8 mouse cellular contexts compared by ENCODE assay signal in genomic region chr10:61976987-61977386, GRCm38 (mm10). TPM values are rescaled to one million over a fixed set of nuclear protein-coding genes. Genes with fewer than 3 reads are reported as not detected.
DNase-seq lines count a peak whose midpoint lies in the region; ATAC-seq and TF ChIP-seq lines count a peak whose summit lies in the region.

No protein-coding gene starts in this region.

- peak overlapping the region; percentile 92 for H3K4me2 ChIP-seq in embryonic facial prominence, embryonic 12.5 days (replicated peaks)

- peak overlapping the region; percentile 47 for H3K4me3 ChIP-seq in embryonic facial prominence, embryonic 12.5 days
- peak overlapping the region; percentile 15; the same call in 1 of the 2 replicates for H3K4me3 ChIP-seq in liver, adult 2 months (ENCODE audit: insufficient read depth, low read depth, low read length)
- H3K4me3 ChIP-seq in small intestine, adult 2 months (ENCODE audit: low read depth, low read length): peak overlapping the region; percentile 24; the same call in 1 of the 2 replicates

- no peaks in the 10 kb centered on the region for H3K79me2 ChIP-seq in liver, adult 2 months (ENCODE audit: control insufficient read depth, insufficient read depth, low read length)

- TF ChIP-seq CTCF in liver, adult 2 months (IDR thresholded peaks at IDR 0.05; ENCODE audit: low read depth, low read length): no peak
- no peak for TF ChIP-seq CTCF in small intestine, adult 2 months (IDR thresholded peaks at IDR 0.05; ENCODE audit: extremely low read depth, insufficient read length, insufficient replicate concordance, low read depth, low read length)

- no peaks in the 10 kb centered on the region for H3K9me3 ChIP-seq in embryonic facial prominence, embryonic 12.5 days

- H3K9ac ChIP-seq in embryonic facial prominence, embryonic 12.5 days: no peak overlapping the region
- no peak overlapping the region for H3K9ac ChIP-seq in liver, adult 2 months (ENCODE audit: low read depth, low read length)

- intact Hi-C loops in gastrocnemius, postnatal 14 days (cut with DNase I; ENCODE audit: low total_unique reads): loop anchor here (5.0 kb wide), 1 partner anchor 100 kb away; no protein-coding TSS in a partner anchor

- no peak for ATAC-seq in embryonic facial prominence, embryonic 12.5 days (ENCODE audit: insufficient number of reproducible peaks, insufficient read depth, low FRiP score, low TSS enrichment)

- no peak for TF ChIP-seq POLR2A in liver, adult 2 months (IDR thresholded peaks at IDR 0.05; ENCODE audit: extremely low read depth, insufficient read depth, low read length)
- no peak for TF ChIP-seq POLR2A in small intestine, adult 2 months (IDR thresholded peaks at IDR 0.05; ENCODE audit: low read depth, low read length)

- peaks cover 32% of the 10 kb centered on the region for H3K4me1 ChIP-seq in embryonic facial prominence, embryonic 12.5 days
- H3K4me1 ChIP-seq in liver, adult 2 months (ENCODE audit: control insufficient read depth, insufficient read depth, low read length): no peaks in the 10 kb centered on the region
- no peaks in the 10 kb centered on the region; the same call in 1 of the 2 replicates for H3K4me1 ChIP-seq in small intestine, adult 2 months (ENCODE audit: control insufficient read depth, insufficient read depth, insufficient read length, low read length)

- peak; percentile 28 for DNase-seq in gastrocnemius, postnatal 14 days
- no peak for DNase-seq in gastrocnemius, adult 8-10 months (ENCODE audit: low spot score in 2 of 2)
- DNase-seq in A20 (ENCODE audit: low read depth, low spot score): peak; percentile 4
- DNase-seq in liver, adult 2 months (ENCODE audit: extremely low read depth, low read depth, low spot score): no peak
- DNase-seq in ovary, postnatal 10 days (ENCODE audit: low spot score): no peak
- DNase-seq in c-Kit-positive CD71-positive TER-119-positive erythroid progenitor cells, embryonic 14.5 days (ENCODE audit: low spot score): no peak

- H3K36me3 ChIP-seq in embryonic facial prominence, embryonic 12.5 days: no peaks in the 10 kb centered on the region
- H3K36me3 ChIP-seq in liver, adult 2 months (ENCODE audit: control insufficient read depth, insufficient read depth, low read length): no peaks in the 10 kb centered on the region
- no peaks in the 10 kb centered on the region for H3K36me3 ChIP-seq in small intestine, adult 2 months (ENCODE audit: control insufficient read depth, insufficient read depth, low read length)

- no peak overlapping the region for H3K27ac ChIP-seq in embryonic facial prominence, embryonic 12.5 days
- no peak overlapping the region for H3K27ac ChIP-seq in liver, adult 2 months (replicated peaks; ENCODE audit: insufficient read depth, low read depth, low read length)
- no peak overlapping the region for H3K27ac ChIP-seq in small intestine, adult 2 months (ENCODE audit: insufficient read depth, low read depth, low read length)

- peaks cover 34% of the 10 kb centered on the region for H3K27me3 ChIP-seq in embryonic facial prominence, embryonic 12.5 days
- peaks cover 5% of the 10 kb centered on the region for H3K27me3 ChIP-seq in liver, adult 2 months (ENCODE audit: control insufficient read depth, insufficient read depth, low read length)
- H3K27me3 ChIP-seq in small intestine, adult 2 months (ENCODE audit: control insufficient read depth, insufficient read depth, low read length): peaks cover 31% of the 10 kb centered on the region

- WGBS in embryonic facial prominence, embryonic 12.5 days: 9% methylated on average over 6 of the region's 6 CpGs
- 9% methylated on average over 6 of the region's 6 CpGs for WGBS in liver, adult 2 months
- 11% methylated on average over 6 of the region's 6 CpGs for WGBS in small intestine, adult 2 months

RNA-seq across cellular contexts. Expression of gene Col13a1, which starts 1.9 kb away (rescaled TPM):
- total RNA-seq in gastrocnemius, postnatal 14 days (2021): 1 to 10 TPM; 2.1 to 2.7 TPM
- 1 to 10 TPM in 1 of 4 experiments, under 1 TPM in 3; 0.59 to 1.1 (median 0.75) TPM for total RNA-seq in gastrocnemius, adult 8-10 months (2022)
- polyA plus RNA-seq in embryonic facial prominence, embryonic 12.5 days (2016; fragmentation: Nextera tagmentation; extraction: Ambion mirVana): 6.9 and 8.4 TPM in 2 replicates
- total RNA-seq in liver, adult 2 months (2014; rRNA removed): 1.9 and 3.1 TPM in 2 replicates
- 0.73 and 1.2 TPM in 2 replicates for polyA plus RNA-seq in liver, adult 2 months (2012; rRNA removed)
- 1.0 and 2.1 TPM in 2 replicates for polyA plus RNA-seq in small intestine, adult 2 months (2012; rRNA removed)

Comparison
In these comparisons a context has a peak if more than half of its experiments do, and no peak if none do; other contexts are left out.
1. DNase-seq: peak in gastrocnemius, postnatal 14 days (single experiment) and A20 (single experiment); none in gastrocnemius, adult 8-10 months (0 of 2), liver, adult 2 months (single experiment), ovary, postnatal 10 days (single experiment) and c-Kit-positive CD71-positive TER-119-positive erythroid progenitor cells, embryonic 14.5 days (single experiment).
2. Peak in every context shown above with its lines, with median percentiles within 50 percentile points of each other: H3K4me3 ChIP-seq.